Mouse (Mus musculus): ENCODE measurements around the gene Gm20662. TPM values are rescaled to one million over a fixed set of nuclear protein-coding genes. Genes with fewer than 3 reads are reported as not detected.

The Gm20662 gene
- polyA plus RNA-seq, 1 experiment from 2014 or later, result 0.75 TPM

GRCm38 (mm10) chr9:108026584-108026983 lies 30.4 kb downstream of the Gm20662 start:
- Histone ChIP-seq H3K4me2 (ENCODE audit: low read depth, low read length) (no peak overlapping the region), H3K36me3 (ENCODE audit: control insufficient read depth, insufficient read depth, low read length) (peaks cover 36% of the 10 kb centered on the region), H3K9me3 (ENCODE audit: control insufficient read depth, low read length) (0 out of 2 replicates have a peak, but pooled peaks cover 2% of the 10 kb centered on the region), H3K27me3 (ENCODE audit: control insufficient read depth, insufficient read depth, low read depth, low read length) (no peaks in the 10 kb centered on the region), H3K9ac (ENCODE audit: low read length) (no peak overlapping the region), H3K4me1 (replicated peaks; ENCODE audit: control insufficient read depth, insufficient read depth, low read length) (no peaks in the 10 kb centered on the region), H3K4me3 (ENCODE audit: low read length) (no peak overlapping the region), H3K27ac (ENCODE audit: low read length) (no peak overlapping the region)
- WGBS, result 85% methylated on average over 3 of the region's 3 CpGs
- no peak for ATAC-seq (ENCODE audit: low read depth)

- Histone ChIP-seq H3K36me3 (ENCODE audit: control insufficient read depth, insufficient read depth, low read length) (peaks cover 43% of the 10 kb centered on the region), H3K27ac (ENCODE audit: low read length) (no peak overlapping the region), H3K27me3 (ENCODE audit: control insufficient read depth, insufficient read depth, low read depth, low read length) (no peaks in the 10 kb centered on the region), H3K9ac (ENCODE audit: low read length) (no peak overlapping the region), H3K9me3 (ENCODE audit: control insufficient read depth, low read length) (0 out of 2 replicates have a peak, but pooled peaks cover 2% of the 10 kb centered on the region), H3K4me1 (replicated peaks; ENCODE audit: control insufficient read depth, insufficient read depth, low read length) (no peaks in the 10 kb centered on the region), H3K4me3 (ENCODE audit: low read length) (no peak overlapping the region), H3K4me2 (ENCODE audit: low read depth, low read length) (no peak overlapping the region)
- 95% methylated on average over 3 of the region's 3 CpGs for WGBS
- no peak for ATAC-seq (ENCODE audit: low read depth)
Measured at GRCm38 (mm10) chr9:108027867-108028266, 31.7 kb downstream of the Gm20662 start.

- no peak overlapping the region for H3K4me2 ChIP-seq (ENCODE audit: low read depth, low read length)
- no peak for ATAC-seq (ENCODE audit: low read depth)
- no peaks in the 10 kb centered on the region for H3K27me3 ChIP-seq (ENCODE audit: control insufficient read depth, insufficient read depth, low read depth, low read length)
- no peak overlapping the region for H3K4me3 ChIP-seq (ENCODE audit: low read length)
- H3K4me1 ChIP-seq (replicated peaks; ENCODE audit: control insufficient read depth, insufficient read depth, low read length), result no peaks in the 10 kb centered on the region
- H3K36me3 ChIP-seq (ENCODE audit: control insufficient read depth, insufficient read depth, low read length), result peaks cover 26% of the 10 kb centered on the region
- H3K27ac ChIP-seq (ENCODE audit: low read length), result no peak overlapping the region
- 0 out of 2 replicates have a peak, but pooled peaks cover 2% of the 10 kb centered on the region for H3K9me3 ChIP-seq (ENCODE audit: control insufficient read depth, low read length)
- 87% methylated on average over 5 of the region's 5 CpGs for WGBS
- H3K9ac ChIP-seq (ENCODE audit: low read length), result no peak overlapping the region
Measured at GRCm38 (mm10) chr9:108032126-108032525, 36.0 kb downstream of the Gm20662 start.

- Histone ChIP-seq H3K27ac (ENCODE audit: low read length) (no peak overlapping the region), H3K4me2 (ENCODE audit: low read depth, low read length) (no peak overlapping the region), H3K4me1 (replicated peaks; ENCODE audit: control insufficient read depth, insufficient read depth, low read length) (no peaks in the 10 kb centered on the region), H3K4me3 (ENCODE audit: low read length) (no peak overlapping the region), H3K9ac (ENCODE audit: low read length) (no peak overlapping the region), H3K27me3 (ENCODE audit: control insufficient read depth, insufficient read depth, low read depth, low read length) (no peaks in the 10 kb centered on the region), H3K36me3 (ENCODE audit: control insufficient read depth, insufficient read depth, low read length) (peaks cover 21% of the 10 kb centered on the region), H3K9me3 (ENCODE audit: control insufficient read depth, low read length) (no peaks in the 10 kb centered on the region)
- peak; percentile 17; the same call in 1 of the 2 replicates for ATAC-seq (ENCODE audit: low read depth)
- WGBS, result 91% methylated on average over 2 of the region's 2 CpGs
Measured at GRCm38 (mm10) chr9:108035331-108036156, 39.4 kb downstream of the Gm20662 start.

GRCm38 (mm10) chr9:108044751-108045492 lies 48.8 kb downstream of the Gm20662 start:
- peaks cover 38% of the 10 kb centered on the region for H3K36me3 ChIP-seq (ENCODE audit: control insufficient read depth, insufficient read depth, low read length)
- no peaks in the 10 kb centered on the region for H3K27me3 ChIP-seq (ENCODE audit: control insufficient read depth, insufficient read depth, low read depth, low read length)
- ATAC-seq (ENCODE audit: low read depth), result no peak
- peaks cover 14% of the 10 kb centered on the region for H3K4me1 ChIP-seq (replicated peaks; ENCODE audit: control insufficient read depth, insufficient read depth, low read length)
- no peak overlapping the region for H3K4me2 ChIP-seq (ENCODE audit: low read depth, low read length)
- no peak overlapping the region for H3K27ac ChIP-seq (ENCODE audit: low read length)
- 94% methylated on average over 8 of the region's 8 CpGs for WGBS
- no peak overlapping the region for H3K4me3 ChIP-seq (ENCODE audit: low read length)
- H3K9ac ChIP-seq (ENCODE audit: low read length), result no peak overlapping the region
- no peaks in the 10 kb centered on the region for H3K9me3 ChIP-seq (ENCODE audit: control insufficient read depth, low read length)

GRCm38 (mm10) chr9:108046582-108046981 lies 50.4 kb downstream of the Gm20662 start:
- H3K9me3 ChIP-seq (ENCODE audit: control insufficient read depth, low read length), result no peaks in the 10 kb centered on the region
- H3K36me3 ChIP-seq (ENCODE audit: control insufficient read depth, insufficient read depth, low read length), result peaks cover 32% of the 10 kb centered on the region
- no peak overlapping the region for H3K9ac ChIP-seq (ENCODE audit: low read length)
- H3K27me3 ChIP-seq (ENCODE audit: control insufficient read depth, insufficient read depth, low read depth, low read length), result no peaks in the 10 kb centered on the region
- H3K27ac ChIP-seq (ENCODE audit: low read length), result no peak overlapping the region
- H3K4me1 ChIP-seq (replicated peaks; ENCODE audit: control insufficient read depth, insufficient read depth, low read length), result peaks cover 16% of the 10 kb centered on the region
- H3K4me3 ChIP-seq (ENCODE audit: low read length), result no peak overlapping the region
- 79% methylated on average over 4 of the region's 4 CpGs for WGBS
- no peak for ATAC-seq (ENCODE audit: low read depth)
- no peak overlapping the region for H3K4me2 ChIP-seq (ENCODE audit: low read depth, low read length)

- H3K9ac ChIP-seq (ENCODE audit: low read length), result peak overlapping the region; percentile 70
- peaks cover 25% of the 10 kb centered on the region for H3K36me3 ChIP-seq (ENCODE audit: control insufficient read depth, insufficient read depth, low read length)
- peak overlapping the region; percentile 77 for H3K27ac ChIP-seq (ENCODE audit: low read length)
- ATAC-seq (ENCODE audit: low read depth), result no peak
- peak overlapping the region; percentile 97 for H3K4me2 ChIP-seq (ENCODE audit: low read depth, low read length)
- peak overlapping the region; percentile 85 for H3K4me3 ChIP-seq (ENCODE audit: low read length)
- peaks cover 22% of the 10 kb centered on the region for H3K4me1 ChIP-seq (replicated peaks; ENCODE audit: control insufficient read depth, insufficient read depth, low read length)
- no peaks in the 10 kb centered on the region for H3K27me3 ChIP-seq (ENCODE audit: control insufficient read depth, insufficient read depth, low read depth, low read length)
- 43% methylated on average over 17 of the region's 17 CpGs for WGBS
- H3K9me3 ChIP-seq (ENCODE audit: control insufficient read depth, low read length), result no peaks in the 10 kb centered on the region
Measured at GRCm38 (mm10) chr9:108047601-108048565, 51.7 kb downstream of the Gm20662 start.

GRCm38 (mm10) chr9:108048566-108048955 lies 52.4 kb downstream of the Gm20662 start:
- Histone ChIP-seq H3K9ac (ENCODE audit: low read length) (peak overlapping the region; percentile 70), H3K4me1 (replicated peaks; ENCODE audit: control insufficient read depth, insufficient read depth, low read length) (peaks cover 28% of the 10 kb centered on the region), H3K4me3 (ENCODE audit: low read length) (peak overlapping the region; percentile 85), H3K27me3 (ENCODE audit: control insufficient read depth, insufficient read depth, low read depth, low read length) (no peaks in the 10 kb centered on the region), H3K27ac (ENCODE audit: low read length) (peak overlapping the region; percentile 77), H3K9me3 (ENCODE audit: control insufficient read depth, low read length) (no peaks in the 10 kb centered on the region), H3K4me2 (ENCODE audit: low read depth, low read length) (peak overlapping the region; percentile 97), H3K36me3 (ENCODE audit: control insufficient read depth, insufficient read depth, low read length) (peaks cover 25% of the 10 kb centered on the region)
- 3% methylated on average over 19 of the region's 19 CpGs for WGBS
- peak; percentile 38 for ATAC-seq (ENCODE audit: low read depth)

Measured in lung, embryonic 16.5 days (tissue).